Mouse (Mus musculus) splenic B cell, adult 2 months (primary cell): ENCODE results near the gene Appl2.
A peak's percentile ranks its signal among the peaks of the same experiment; 100 is the strongest.

Source experiments
- DNase-seq: peaks from one replicate; pipeline ENCODE4 v3.0.0-alpha.2; 2011; ENCODE audit warnings: low read depth, low spot score
- H3K27me3 ChIP-seq: 2 replicates; pipeline ENCODE4 v1.6.1; 2012; ENCODE audit warnings: mild to moderate bottlenecking, low read length, moderate library complexity, mixed read lengths; ENCODE audit not compliant: control insufficient read depth, poor library complexity, insufficient read depth, severe bottlenecking
- H3K36me3 ChIP-seq: 2 replicates; pipeline ENCODE4 v1.6.1; 2012; ENCODE audit warnings: mild to moderate bottlenecking, low read length, moderate library complexity, mixed read lengths; ENCODE audit not compliant: control insufficient read depth, poor library complexity, insufficient read depth, severe bottlenecking

Gene Appl2

DNA sequence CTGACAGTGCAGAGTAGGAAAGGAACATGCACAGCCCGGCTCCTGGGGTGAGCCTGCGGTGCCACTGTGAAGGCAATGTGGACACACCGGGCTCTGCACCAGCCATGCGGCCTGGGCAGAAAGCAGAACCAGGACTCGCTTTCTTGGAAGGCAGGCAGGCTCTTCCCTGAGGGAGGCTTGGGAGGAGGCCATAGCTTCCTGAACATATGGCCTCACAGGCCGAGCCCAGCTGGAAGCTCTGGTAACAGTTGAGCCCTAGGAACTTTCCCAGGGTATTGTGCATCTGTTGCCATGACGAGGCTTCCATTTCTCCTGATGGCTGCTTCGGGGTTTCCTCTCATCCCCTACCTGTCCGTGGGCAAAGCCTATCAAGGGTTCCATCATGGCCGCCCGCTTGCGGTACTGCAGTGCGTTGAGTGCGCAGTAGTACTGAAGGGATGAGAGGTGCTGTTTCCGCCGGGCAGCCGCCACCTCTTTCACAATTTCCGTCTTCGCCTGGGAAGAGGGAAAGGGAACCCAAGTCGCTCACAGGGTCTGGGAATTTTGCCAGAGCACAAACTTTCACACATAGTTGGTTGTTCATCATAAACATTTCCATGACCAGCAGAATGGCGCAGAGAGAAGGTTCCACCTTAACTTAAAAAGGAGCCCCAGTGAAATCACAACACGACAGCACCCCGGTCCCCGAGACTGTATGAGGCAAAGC is 28.0 kb downstream of the Appl2 start:
- DNase-seq = no peak
- Histone ChIP-seq H3K27me3 (no peaks in the 10 kb centered on the region), H3K36me3 (no peaks in the 10 kb centered on the region)

GRCm38 (mm10) chr10:83618819-83619440 is 29.6 kb downstream of the Appl2 start:
- Histone ChIP-seq H3K27me3 (no peaks in the 10 kb centered on the region), H3K36me3 (no peaks in the 10 kb centered on the region)
- no peak for DNase-seq

- DNase-seq = peak; percentile 45
- Histone ChIP-seq H3K36me3 (no peaks in the 10 kb centered on the region), H3K27me3 (no peaks in the 10 kb centered on the region)
Measured at GRCm38 (mm10) chr10:83617366-83617765, 31.2 kb downstream of the Appl2 start.

DNA sequence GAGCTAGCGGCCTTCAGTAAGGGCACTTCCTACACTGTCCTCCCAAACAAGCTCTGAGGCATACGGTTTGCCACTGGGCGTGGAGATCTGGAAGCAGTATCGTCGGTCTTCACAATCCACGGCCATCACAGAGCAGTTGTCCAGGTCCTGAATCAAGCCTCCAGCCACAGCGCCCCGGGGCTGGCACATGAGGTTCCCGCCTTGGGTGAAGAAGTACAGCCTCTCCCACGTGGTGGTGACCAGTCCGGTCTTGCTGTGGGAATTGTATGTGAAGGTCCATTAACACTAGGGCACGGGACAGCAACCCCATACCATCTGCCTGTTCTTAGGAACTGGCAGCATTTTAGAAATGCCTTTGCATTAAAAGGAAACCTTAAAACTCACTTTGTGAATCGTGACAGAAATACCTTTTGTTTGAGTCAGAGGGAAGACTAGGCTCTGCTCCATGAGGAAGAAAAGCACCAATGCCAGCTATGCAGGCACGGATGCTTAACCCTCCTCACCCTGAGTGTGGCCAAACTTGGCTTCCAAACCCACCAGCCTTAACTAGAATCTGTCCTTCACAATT is 35.8 kb downstream of the Appl2 start:
- H3K27me3 ChIP-seq = no peaks in the 10 kb centered on the region
- H3K36me3 ChIP-seq = no peaks in the 10 kb centered on the region; the same call in none of the 2 replicates
- DNase-seq = no peak

GRCm38 (mm10) chr10:83611863-83612262 is 36.7 kb downstream of the Appl2 start:
- Histone ChIP-seq H3K27me3 (no peaks in the 10 kb centered on the region), H3K36me3 (no peaks in the 10 kb centered on the region; the same call in none of the 2 replicates)
- DNase-seq = no peak

DNA sequence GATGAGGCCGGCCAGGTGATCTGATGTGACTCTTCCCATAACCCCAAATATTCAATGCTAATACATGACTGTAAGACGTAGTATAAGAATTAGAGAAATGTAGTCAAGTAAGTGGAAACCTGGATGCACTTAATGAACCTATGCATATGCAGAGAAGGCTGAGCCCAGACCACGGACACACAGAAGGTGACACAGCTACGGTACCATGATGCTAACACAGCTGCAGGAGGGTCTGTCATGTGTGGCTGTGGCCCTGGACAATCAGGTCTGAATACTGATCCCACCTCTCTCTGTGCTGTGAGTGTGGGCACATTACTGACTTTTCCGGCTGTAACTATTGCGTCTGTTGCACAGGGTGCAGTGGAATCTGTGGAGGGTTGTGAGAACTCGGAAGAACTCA is 38.0 kb downstream of the Appl2 start:
- Histone ChIP-seq H3K27me3 (no peaks in the 10 kb centered on the region), H3K36me3 (no peaks in the 10 kb centered on the region; the same call in none of the 2 replicates)
- DNase-seq = no peak

GRCm38 (mm10) chr10:83608596-83608995 is 39.9 kb downstream of the Appl2 start:
- no peaks in the 10 kb centered on the region; the same call in none of the 2 replicates for H3K36me3 ChIP-seq
- H3K27me3 ChIP-seq = no peaks in the 10 kb centered on the region
- no peak for DNase-seq

DNA sequence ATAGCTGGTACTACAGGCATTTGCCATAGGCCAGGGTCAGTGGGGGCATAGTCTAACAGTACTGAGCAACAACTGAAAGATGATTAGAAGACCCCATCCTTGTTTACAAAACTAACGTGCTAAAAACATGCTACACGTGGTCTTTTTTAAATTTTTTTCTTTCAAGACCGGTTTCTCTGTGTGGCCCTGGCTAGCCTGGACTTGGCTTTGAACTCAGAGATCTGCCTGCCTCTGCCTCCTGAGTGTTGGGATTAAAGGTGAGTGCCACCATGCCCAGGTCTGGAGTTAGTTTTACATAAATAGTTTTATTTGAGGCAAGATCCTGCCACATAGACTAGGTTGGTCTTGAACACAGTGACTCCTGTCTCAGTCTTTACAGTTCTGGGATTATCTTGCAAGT is 41.4 kb downstream of the Appl2 start:
- Histone ChIP-seq H3K36me3 (peaks cover 2% of the 10 kb centered on the region), H3K27me3 (no peaks in the 10 kb centered on the region)
- no peak for DNase-seq

- Histone ChIP-seq H3K36me3 (peaks cover 6% of the 10 kb centered on the region), H3K27me3 (no peaks in the 10 kb centered on the region)
- DNase-seq = no peak
Measured at GRCm38 (mm10) chr10:83605637-83606183, 42.8 kb downstream of the Appl2 start.

DNA sequence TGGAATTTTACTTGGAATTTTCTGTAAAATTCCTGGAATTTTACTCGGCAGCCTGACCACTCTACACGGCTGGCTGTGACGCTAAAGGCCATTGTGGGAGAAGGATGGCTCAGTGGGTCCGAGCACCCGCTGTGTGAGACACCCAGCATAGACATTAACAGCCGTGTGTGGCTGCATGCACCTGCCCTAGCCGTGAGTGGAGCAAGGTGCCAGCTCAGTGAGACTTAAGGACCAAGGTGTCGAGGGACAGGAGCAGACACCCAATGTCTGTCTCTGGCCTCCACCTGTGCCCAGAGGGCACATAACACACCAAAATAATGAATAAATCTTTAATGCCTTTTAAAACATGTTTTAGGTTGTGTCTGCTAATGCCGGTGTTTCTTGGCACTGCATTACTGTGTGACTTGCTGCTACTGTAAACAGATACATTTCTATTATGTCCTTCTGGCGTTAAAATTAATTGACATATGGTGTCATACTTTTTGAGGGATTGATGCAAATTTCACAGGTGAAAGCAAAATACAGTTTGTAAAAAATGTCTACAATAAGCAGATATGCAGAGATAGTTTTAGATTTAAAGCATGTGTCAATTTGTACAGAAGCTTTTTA is 44.5 kb downstream of the Appl2 start:
- peaks cover 7% of the 10 kb centered on the region for H3K36me3 ChIP-seq
- no peak for DNase-seq
- H3K27me3 ChIP-seq = no peaks in the 10 kb centered on the region

GRCm38 (mm10) chr10:83600650-83601049 is 47.9 kb downstream of the Appl2 start:
- H3K27me3 ChIP-seq = no peaks in the 10 kb centered on the region
- DNase-seq = no peak
- peaks cover 15% of the 10 kb centered on the region for H3K36me3 ChIP-seq

GRCm38 (mm10) chr10:83594526-83594925 is 54.0 kb downstream of the Appl2 start:
- Histone ChIP-seq H3K27me3 (no peaks in the 10 kb centered on the region), H3K36me3 (peaks cover 29% of the 10 kb centered on the region)
- no peak for DNase-seq

- Histone ChIP-seq H3K36me3 (peaks cover 27% of the 10 kb centered on the region), H3K27me3 (no peaks in the 10 kb centered on the region)
- DNase-seq = no peak
Measured at GRCm38 (mm10) chr10:83592616-83593015, 55.9 kb downstream of the Appl2 start.

DNA sequence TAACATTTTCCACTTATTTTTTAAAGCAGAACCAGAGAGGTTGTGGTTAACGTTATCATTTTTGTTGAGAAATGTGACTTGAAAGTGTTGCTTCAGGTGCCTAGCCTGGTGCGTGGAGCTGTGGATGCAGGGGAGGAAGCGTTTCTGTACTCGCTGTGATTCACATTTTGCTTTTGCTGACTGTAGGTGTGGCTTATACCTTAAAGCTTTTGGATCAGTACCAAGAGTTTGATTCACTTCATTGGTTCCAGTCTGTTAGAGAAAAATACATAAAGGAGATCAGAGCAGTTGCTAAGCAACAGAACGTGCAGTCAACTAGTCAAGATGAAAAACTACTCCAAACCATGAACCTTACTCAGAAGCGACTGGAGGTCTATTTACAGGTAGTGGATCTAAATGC is 57.7 kb downstream of the Appl2 start:
- no peak for DNase-seq

More for the DNA sequence above, 57.7 kb downstream of the Appl2 start:
- Histone ChIP-seq H3K36me3 (peaks cover 30% of the 10 kb centered on the region), H3K27me3 (no peaks in the 10 kb centered on the region)
